Mouse (Mus musculus): ENCODE measurements at regions not wholly inside any gene's neighbourhood (a gene's known extent, or its start where the extent isn't known, plus 50 kb on each side); places are given as distances from the start of the nearest gene placed in this dataset.

- no peak for TF ChIP-seq EP300 (IDR thresholded peaks at IDR 0.05; ENCODE audit: insufficient read depth, low read depth, low read length)
- TF ChIP-seq POLR2A (IDR thresholded peaks at IDR 0.05; ENCODE audit: insufficient read depth, low read depth, low read length) = no peak
- no peak for TF ChIP-seq CTCF (IDR thresholded peaks at IDR 0.05)
Observed at GRCm38 (mm10) chr9:120848962-120849361, 80.1 kb upstream of the Ctnnb1 start.
